ENCODE assay signal across 12 mouse cellular contexts in genomic region chr5:73950809-73951648, GRCm38 (mm10).
A peak's percentile ranks its signal among the peaks of the same experiment; 100 is the strongest.
DNase-seq lines count a peak whose midpoint lies in the region; ATAC-seq lines count a peak whose summit lies in the region.
"Had no signal": no experiment of that assay in that cellular context is flagged by ENCODE, and none has a peak within 500 bp of the region (broad histone marks: within the 10 kb centered on the region; RNA-seq: fewer than 3 reads in every experiment).

No protein-coding gene starts in this region.

- H3K4me3 ChIP-seq in embryonic facial prominence, embryonic 10.5 days, result peak overlapping the region; percentile 11; the same call in 1 of the 2 replicates
- H3K4me3 ChIP-seq in hindbrain, embryonic 16.5 days (ENCODE audit: low read length), result no peak overlapping the region
- no peak overlapping the region for H3K4me3 ChIP-seq in midbrain, embryonic 12.5 days
- H3K4me3 ChIP-seq: gastrocnemius, adult 2 months had no signal

- H3K4me2 ChIP-seq in hindbrain, embryonic 16.5 days (ENCODE audit: low read length), result no peak overlapping the region
- no peak overlapping the region for H3K4me2 ChIP-seq in midbrain, embryonic 12.5 days (replicated peaks)
- H3K4me2 ChIP-seq: lung, embryonic 14.5 days had no signal

- H3K9me3 ChIP-seq in embryonic facial prominence, embryonic 10.5 days, result no peaks in the 10 kb centered on the region
- no peaks in the 10 kb centered on the region for H3K9me3 ChIP-seq in hindbrain, embryonic 16.5 days (ENCODE audit: control insufficient read depth, low read length)
- no peaks in the 10 kb centered on the region for H3K9me3 ChIP-seq in midbrain, embryonic 12.5 days

- peak; percentile 78 for ATAC-seq in hindbrain, embryonic 16.5 days
- ATAC-seq in midbrain, embryonic 12.5 days (ENCODE audit: low FRiP score, low read depth), result peak; percentile 12; the same call in 1 of the 2 replicates
- ATAC-seq: intestine, embryonic 16.5 days had no signal

- WGBS in embryonic facial prominence, embryonic 10.5 days, result 29% methylated on average over 16 of the region's 16 CpGs
- 24% methylated on average over 16 of the region's 16 CpGs for WGBS in hindbrain, embryonic 16.5 days
- 32% methylated on average over 16 of the region's 16 CpGs for WGBS in midbrain, embryonic 12.5 days

- no peak overlapping the region for H3K9ac ChIP-seq in hindbrain, embryonic 16.5 days (ENCODE audit: low read depth, low read length)
- H3K9ac ChIP-seq in midbrain, embryonic 12.5 days (replicated peaks), result no peak overlapping the region
- H3K9ac ChIP-seq: lung, embryonic 14.5 days had no signal

- H3K4me1 ChIP-seq in embryonic facial prominence, embryonic 10.5 days, result peaks cover 16% of the 10 kb centered on the region
- H3K4me1 ChIP-seq in hindbrain, embryonic 16.5 days (ENCODE audit: control insufficient read depth, insufficient read depth, low read depth, low read length), result no peaks in the 10 kb centered on the region; the same call in 1 of the 2 replicates
- H3K4me1 ChIP-seq in midbrain, embryonic 12.5 days, result peaks cover 13% of the 10 kb centered on the region

- H3K27ac ChIP-seq in embryonic facial prominence, embryonic 10.5 days (replicated peaks), result peak overlapping the region; percentile 72
- H3K27ac ChIP-seq in hindbrain, embryonic 16.5 days (ENCODE audit: low read depth, low read length), result no peak overlapping the region
- 0 out of 2 replicates have a peak overlapping the region, but pooled peaks have one; percentile 0 for H3K27ac ChIP-seq in midbrain, embryonic 12.5 days (replicated peaks)
- H3K27ac ChIP-seq: gastrocnemius, adult 2 months had no signal

- H3K36me3 ChIP-seq in embryonic facial prominence, embryonic 10.5 days (replicated peaks), result no peaks in the 10 kb centered on the region
- no peaks in the 10 kb centered on the region for H3K36me3 ChIP-seq in hindbrain, embryonic 16.5 days (ENCODE audit: control insufficient read depth, insufficient read depth, low read length)
- no peaks in the 10 kb centered on the region for H3K36me3 ChIP-seq in midbrain, embryonic 12.5 days

- DNase-seq in heart, adult 11 months, result peak; percentile 62
- no peak for DNase-seq in heart, postnatal 4 days
- peak; percentile 36 for DNase-seq in embryonic facial prominence, embryonic 10.5 days (ENCODE audit: low spot score)
- no peak for DNase-seq in gastrocnemius, adult 8-10 months (ENCODE audit: low spot score in 2 of 2)
- DNase-seq in thymus, postnatal 14 days, result no peak
- no peak for DNase-seq in cerebellum, adult 11 months
- DNase-seq: cerebellum, adult 18-20 months; gastrocnemius, adult 2 months; lung, embryonic 14.5 days had no signal

- no peaks in the 10 kb centered on the region for H3K27me3 ChIP-seq in embryonic facial prominence, embryonic 10.5 days (replicated peaks; ENCODE audit: low read depth, poor library complexity, severe bottlenecking)
- no peaks in the 10 kb centered on the region for H3K27me3 ChIP-seq in hindbrain, embryonic 16.5 days (replicated peaks; ENCODE audit: control insufficient read depth, insufficient read depth, low read length)
- H3K27me3 ChIP-seq in midbrain, embryonic 12.5 days, result no peaks in the 10 kb centered on the region

Comparison
In these comparisons a context has a peak if more than half of its experiments do, and no peak if none do; other contexts are left out.
1. DNase-seq: peak in heart, adult 11 months (single experiment) and embryonic facial prominence, embryonic 10.5 days (single experiment); none in heart, postnatal 4 days (single experiment), gastrocnemius, adult 8-10 months (0 of 2), thymus, postnatal 14 days (single experiment) and cerebellum, adult 11 months (single experiment).